Mouse (Mus musculus): ENCODE data around the gene Gm49388. TPM values are rescaled to one million over a fixed set of nuclear protein-coding genes. Genes with fewer than 3 reads are reported as not detected.

Gene Gm49388
- polyA plus RNA-seq, 1 experiment from 2014 or later, result not detected

DNA sequence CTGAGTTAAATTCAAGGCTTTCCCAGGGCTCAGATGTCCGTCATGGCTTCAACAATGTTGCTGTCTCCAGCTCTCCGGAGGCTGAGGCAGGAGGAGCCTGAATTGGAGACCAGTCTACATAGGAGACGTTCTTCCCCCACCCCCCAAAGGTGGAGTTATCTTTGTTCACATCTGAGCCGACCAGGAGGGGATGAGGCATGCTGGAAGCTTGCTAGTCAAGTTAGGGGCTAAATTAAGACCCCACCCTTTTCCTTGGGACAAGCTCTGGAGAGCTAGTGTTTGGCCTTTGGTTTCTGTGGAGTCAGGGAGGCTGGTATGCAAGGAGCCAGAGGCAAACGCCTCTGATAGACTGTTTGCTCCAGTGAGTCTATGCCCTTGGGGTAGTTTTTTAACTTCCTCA lies 32.2 kb upstream of the Gm49388 start:
- H3K36me3 ChIP-seq, result peaks cover 99% of the 10 kb centered on the region
- no peak overlapping the region for H3K4me2 ChIP-seq (replicated peaks)
- no peaks in the 10 kb centered on the region for H3K9me3 ChIP-seq
- peaks cover 12% of the 10 kb centered on the region for H3K4me1 ChIP-seq
- no peak overlapping the region for H3K9ac ChIP-seq
- WGBS, result 70% methylated on average over 5 of the region's 5 CpGs
- ATAC-seq (ENCODE audit: insufficient number of reproducible peaks, insufficient read depth, low FRiP score, low TSS enrichment), result no peak
- no peak overlapping the region for H3K27ac ChIP-seq
- H3K4me3 ChIP-seq, result no peak overlapping the region
- no peaks in the 10 kb centered on the region for H3K27me3 ChIP-seq

DNA sequence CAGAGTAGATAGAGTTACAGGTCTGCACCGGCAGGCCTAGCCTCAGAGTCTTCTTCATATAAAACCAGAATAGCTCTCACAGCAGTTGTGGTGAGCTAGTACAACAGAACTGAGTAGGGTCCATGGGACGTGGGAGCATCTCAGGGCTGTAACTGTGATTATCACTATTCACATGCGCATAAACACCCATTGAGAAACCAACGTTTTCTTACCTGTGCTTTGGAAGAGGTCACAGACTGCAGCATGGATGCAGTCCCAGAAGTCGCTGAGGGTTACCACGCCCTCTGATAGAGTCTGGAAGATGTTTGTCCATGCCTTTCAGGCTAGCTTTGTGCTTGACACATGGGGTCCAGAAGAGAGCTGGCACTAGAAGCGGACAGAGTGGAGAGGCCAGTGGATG lies 31.7 kb upstream of the Gm49388 start:
- H3K4me3 ChIP-seq, result no peak overlapping the region
- H3K4me1 ChIP-seq, result peaks cover 9% of the 10 kb centered on the region; the same call in 1 of the 2 replicates
- H3K9me3 ChIP-seq, result no peaks in the 10 kb centered on the region
- no peak for ATAC-seq (ENCODE audit: insufficient number of reproducible peaks, insufficient read depth, low FRiP score, low TSS enrichment)
- WGBS, result 88% methylated on average over 7 of the region's 7 CpGs
- H3K4me2 ChIP-seq (replicated peaks), result no peak overlapping the region
- no peak overlapping the region; the same call in 1 of the 2 replicates for H3K9ac ChIP-seq
- H3K36me3 ChIP-seq, result peaks cover 99% of the 10 kb centered on the region
- no peak overlapping the region for H3K27ac ChIP-seq
- no peaks in the 10 kb centered on the region for H3K27me3 ChIP-seq

DNA sequence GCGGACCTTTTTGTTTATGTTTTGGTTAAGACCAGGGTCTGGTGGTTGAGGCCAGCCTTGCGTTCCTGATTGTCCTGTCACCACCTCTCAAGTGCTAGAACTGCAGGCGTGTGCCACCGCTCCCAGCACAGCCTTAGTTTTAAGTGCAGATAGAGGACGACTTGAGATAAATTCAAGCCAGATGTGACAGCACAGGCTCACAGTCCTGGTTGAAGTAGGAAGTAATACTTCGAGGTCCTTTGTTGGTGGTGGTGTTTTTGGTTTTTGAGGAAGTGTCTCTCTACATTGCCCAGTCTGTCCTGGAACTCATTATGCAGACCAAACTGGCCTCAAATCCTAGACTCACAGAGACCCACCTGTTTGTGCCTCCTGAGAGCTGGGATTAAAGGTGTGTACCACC lies 25.7 kb upstream of the Gm49388 start:
- Histone ChIP-seq H3K9me3 (no peaks in the 10 kb centered on the region), H3K4me2 (replicated peaks) (no peak overlapping the region), H3K36me3 (peaks cover 81% of the 10 kb centered on the region), H3K9ac (0 out of 2 replicates have a peak overlapping the region, but pooled peaks have one; percentile 1), H3K27ac (peak overlapping the region; percentile 54; the same call in 1 of the 2 replicates), H3K27me3 (no peaks in the 10 kb centered on the region), H3K4me3 (no peak overlapping the region), H3K4me1 (peaks cover 13% of the 10 kb centered on the region)
- 30% methylated on average over 6 of the region's 6 CpGs for WGBS
- no peak for ATAC-seq (ENCODE audit: insufficient number of reproducible peaks, insufficient read depth, low FRiP score, low TSS enrichment)

DNA sequence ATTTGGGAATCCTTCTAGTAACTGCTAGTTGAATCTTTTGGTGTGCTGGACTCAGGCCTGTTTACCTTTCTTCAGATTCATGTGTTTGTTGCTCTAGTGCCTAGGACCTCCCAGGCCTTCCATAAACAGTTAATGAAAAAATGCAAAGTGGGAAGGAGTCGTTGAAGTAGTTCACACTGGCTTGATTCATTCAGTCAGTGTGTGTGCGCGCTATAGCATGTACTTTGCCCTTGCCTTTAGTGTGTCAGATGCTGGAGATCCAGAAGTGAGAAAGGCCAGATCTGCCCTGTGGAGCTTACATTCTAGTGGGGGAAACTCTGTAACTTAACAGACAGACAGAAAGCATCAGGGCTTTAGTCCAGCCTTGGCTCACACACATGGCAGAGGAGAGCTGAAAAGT lies 24.9 kb upstream of the Gm49388 start:
- no peak for ATAC-seq (ENCODE audit: insufficient number of reproducible peaks, insufficient read depth, low FRiP score, low TSS enrichment)
- Histone ChIP-seq H3K9me3 (no peaks in the 10 kb centered on the region), H3K9ac (no peak overlapping the region), H3K27ac (no peak overlapping the region), H3K4me1 (peaks cover 13% of the 10 kb centered on the region), H3K36me3 (peaks cover 81% of the 10 kb centered on the region), H3K27me3 (no peaks in the 10 kb centered on the region), H3K4me3 (no peak overlapping the region), H3K4me2 (replicated peaks) (no peak overlapping the region)
- 85% methylated on average over 3 of the region's 3 CpGs for WGBS

DNA sequence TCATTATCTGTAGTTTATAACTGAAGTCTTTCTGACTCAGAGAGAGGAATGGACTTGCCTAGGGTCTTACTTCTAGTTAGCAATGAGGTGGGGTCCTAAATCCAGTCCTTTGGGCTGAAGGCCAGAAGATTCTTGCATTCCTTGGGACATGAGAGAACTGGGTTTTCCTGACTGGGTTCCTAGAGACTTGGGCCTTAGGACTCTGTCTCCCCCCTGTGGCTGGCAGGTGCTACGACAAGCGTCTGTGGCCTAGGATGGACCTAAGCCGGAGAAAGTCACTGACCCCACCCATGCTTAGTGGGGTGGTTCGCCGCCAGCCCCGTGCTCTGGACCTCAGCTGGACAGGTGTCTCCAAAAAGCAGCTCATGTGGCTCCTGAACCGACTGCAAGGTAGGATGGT lies 24.4 kb upstream of the Gm49388 start:
- ATAC-seq (ENCODE audit: insufficient number of reproducible peaks, insufficient read depth, low FRiP score, low TSS enrichment), result no peak
- no peaks in the 10 kb centered on the region for H3K27me3 ChIP-seq
- peaks cover 11% of the 10 kb centered on the region for H3K4me1 ChIP-seq
- no peak overlapping the region for H3K9ac ChIP-seq
- no peak overlapping the region for H3K27ac ChIP-seq
- H3K9me3 ChIP-seq, result no peaks in the 10 kb centered on the region
- no peak overlapping the region for H3K4me2 ChIP-seq (replicated peaks)
- H3K36me3 ChIP-seq, result peaks cover 81% of the 10 kb centered on the region
- no peak overlapping the region for H3K4me3 ChIP-seq
- WGBS, result 51% methylated on average over 7 of the region's 7 CpGs

DNA sequence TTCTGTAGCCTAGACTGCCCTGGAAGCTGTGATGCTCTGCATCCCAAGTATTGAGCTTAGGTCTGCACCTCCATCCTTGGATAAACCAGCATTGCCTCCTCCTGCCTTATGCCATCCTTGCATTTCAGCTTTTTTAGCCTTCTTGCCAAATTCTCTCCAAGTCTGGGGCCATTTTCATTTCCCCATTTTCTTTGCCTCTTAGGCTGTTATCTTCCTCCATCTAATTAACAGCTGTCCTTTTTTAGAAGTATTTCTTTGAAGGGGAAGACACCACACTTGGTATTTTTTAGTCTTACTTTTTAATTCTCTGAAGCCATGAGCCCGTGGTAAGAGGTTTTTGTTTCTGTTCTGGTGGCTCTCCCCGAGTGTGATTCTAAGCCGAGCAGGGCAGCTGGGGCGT lies 21.8 kb upstream of the Gm49388 start:
- Histone ChIP-seq H3K36me3 (peaks cover 74% of the 10 kb centered on the region), H3K9me3 (no peaks in the 10 kb centered on the region), H3K27ac (no peak overlapping the region), H3K27me3 (no peaks in the 10 kb centered on the region), H3K9ac (no peak overlapping the region), H3K4me3 (no peak overlapping the region), H3K4me2 (replicated peaks) (no peak overlapping the region), H3K4me1 (peaks cover 17% of the 10 kb centered on the region)
- ATAC-seq (ENCODE audit: insufficient number of reproducible peaks, insufficient read depth, low FRiP score, low TSS enrichment), result no peak
- WGBS, result 87% methylated on average over 4 of the region's 4 CpGs

DNA sequence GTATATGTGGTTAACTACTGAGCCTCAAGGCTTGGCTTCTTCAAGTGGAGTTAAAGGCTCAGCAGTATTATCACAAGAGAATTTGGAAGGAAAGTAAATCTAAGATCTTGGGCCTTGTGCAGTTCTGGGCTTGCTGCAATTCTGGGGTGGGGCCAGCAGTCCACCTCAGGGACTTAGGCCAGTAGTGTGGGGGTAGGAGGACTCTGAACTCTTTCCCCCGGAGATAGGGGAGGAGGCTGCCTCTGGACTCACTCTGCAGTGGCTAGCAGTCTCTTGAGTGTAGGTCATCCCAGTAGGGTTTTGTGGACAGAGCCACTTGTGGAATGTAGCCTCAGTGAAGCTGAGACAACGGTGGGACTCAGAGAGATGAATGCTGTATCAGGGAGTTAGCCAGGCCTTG lies 19.7 kb upstream of the Gm49388 start:
- H3K9ac ChIP-seq, result no peak overlapping the region
- no peak overlapping the region for H3K4me2 ChIP-seq (replicated peaks)
- peaks cover 66% of the 10 kb centered on the region for H3K36me3 ChIP-seq
- no peak for ATAC-seq (ENCODE audit: insufficient number of reproducible peaks, insufficient read depth, low FRiP score, low TSS enrichment)
- H3K27ac ChIP-seq, result no peak overlapping the region
- H3K4me3 ChIP-seq, result no peak overlapping the region
- H3K9me3 ChIP-seq, result no peaks in the 10 kb centered on the region
- 84% methylated on average over 2 of the region's 2 CpGs for WGBS
- H3K27me3 ChIP-seq, result no peaks in the 10 kb centered on the region
- peaks cover 17% of the 10 kb centered on the region for H3K4me1 ChIP-seq

DNA sequence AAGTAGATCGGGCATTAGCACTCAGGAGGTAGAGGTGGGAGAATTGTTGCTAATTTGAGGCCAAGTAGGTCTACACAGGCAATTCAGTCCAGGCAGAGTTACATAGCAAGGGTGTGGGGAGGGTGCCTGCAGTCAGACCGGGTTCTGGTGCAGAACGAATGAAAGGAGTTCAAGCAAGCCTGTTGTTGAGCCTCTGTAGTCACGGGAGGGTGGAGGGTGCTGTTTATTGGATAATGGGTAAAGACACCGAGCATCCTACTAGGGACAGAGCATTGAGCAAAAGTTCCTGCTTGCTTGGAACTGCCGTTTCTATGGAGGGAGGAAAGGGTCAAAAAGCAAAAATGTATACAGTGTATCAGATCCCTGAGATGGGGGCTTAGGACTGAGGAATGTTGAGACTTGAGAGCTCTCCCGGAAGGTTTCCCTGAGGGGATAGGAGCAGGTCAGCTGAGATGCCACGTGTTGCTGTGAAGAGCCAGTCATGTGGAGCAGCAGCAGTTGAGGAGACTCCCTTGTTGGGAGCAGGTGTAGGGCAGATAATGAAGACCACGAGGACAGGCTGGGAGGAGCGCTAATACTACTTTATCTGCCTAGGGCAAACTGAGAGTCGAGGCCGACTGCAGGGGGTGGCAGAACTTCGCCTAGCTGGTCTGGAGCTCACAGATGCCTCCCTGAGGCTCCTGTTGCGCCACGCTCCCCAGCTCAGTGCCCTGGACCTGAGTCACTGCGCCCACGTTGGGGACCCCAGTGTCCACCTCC lies 18.4 kb upstream of the Gm49388 start:
- H3K9ac ChIP-seq, result no peak overlapping the region
- H3K9me3 ChIP-seq, result no peaks in the 10 kb centered on the region
- peaks cover 25% of the 10 kb centered on the region for H3K4me1 ChIP-seq
- no peak overlapping the region for H3K27ac ChIP-seq
- 79% methylated on average over 17 of the region's 17 CpGs for WGBS
- peaks cover 56% of the 10 kb centered on the region for H3K36me3 ChIP-seq
- H3K4me2 ChIP-seq (replicated peaks), result no peak overlapping the region
- no peaks in the 10 kb centered on the region for H3K27me3 ChIP-seq
- no peak overlapping the region for H3K4me3 ChIP-seq
- ATAC-seq (ENCODE audit: insufficient number of reproducible peaks, insufficient read depth, low FRiP score, low TSS enrichment), result no peak

DNA sequence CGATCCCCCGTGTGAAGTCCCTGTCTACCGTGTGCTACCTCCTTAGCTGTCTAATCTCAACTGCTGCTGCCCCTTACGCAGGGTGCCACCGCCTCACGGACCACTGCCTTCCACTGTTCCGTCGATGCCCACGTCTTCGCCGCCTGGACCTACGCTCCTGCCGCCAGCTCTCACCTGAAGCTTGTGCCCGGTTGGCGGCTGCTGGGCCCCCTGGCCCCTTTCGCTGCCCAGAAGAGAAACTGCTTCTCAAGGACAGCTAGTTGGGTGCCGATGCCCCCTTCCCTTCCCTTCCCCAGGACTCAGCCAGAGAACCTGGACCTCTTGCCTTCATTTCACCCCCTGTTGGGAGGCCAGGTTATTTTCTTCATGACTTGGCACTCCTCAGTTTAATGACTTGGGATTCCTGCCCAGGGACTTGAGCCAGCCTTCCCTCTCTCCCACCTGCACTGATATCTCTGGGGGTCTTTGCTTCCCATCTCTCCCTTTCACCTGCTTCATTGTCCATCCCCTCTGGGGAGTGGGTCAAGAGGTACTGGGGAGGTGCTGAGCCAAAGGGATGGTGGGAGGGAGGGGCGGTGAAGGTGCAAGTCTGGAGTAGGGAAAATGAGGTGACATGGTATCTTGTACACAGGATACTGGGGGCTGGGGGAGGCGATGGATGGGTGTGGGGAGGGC lies 17.6 kb upstream of the Gm49388 start:
- Histone ChIP-seq H3K4me1 (peaks cover 25% of the 10 kb centered on the region), H3K27me3 (no peaks in the 10 kb centered on the region), H3K4me2 (replicated peaks) (no peak overlapping the region; the same call in 1 of the 2 replicates), H3K9me3 (no peaks in the 10 kb centered on the region), H3K9ac (no peak overlapping the region), H3K27ac (peak overlapping the region; percentile 63), H3K4me3 (no peak overlapping the region), H3K36me3 (peaks cover 50% of the 10 kb centered on the region)
- WGBS, result 90% methylated on average over 19 of the region's 19 CpGs
- ATAC-seq (ENCODE audit: insufficient number of reproducible peaks, insufficient read depth, low FRiP score, low TSS enrichment), result no peak

DNA sequence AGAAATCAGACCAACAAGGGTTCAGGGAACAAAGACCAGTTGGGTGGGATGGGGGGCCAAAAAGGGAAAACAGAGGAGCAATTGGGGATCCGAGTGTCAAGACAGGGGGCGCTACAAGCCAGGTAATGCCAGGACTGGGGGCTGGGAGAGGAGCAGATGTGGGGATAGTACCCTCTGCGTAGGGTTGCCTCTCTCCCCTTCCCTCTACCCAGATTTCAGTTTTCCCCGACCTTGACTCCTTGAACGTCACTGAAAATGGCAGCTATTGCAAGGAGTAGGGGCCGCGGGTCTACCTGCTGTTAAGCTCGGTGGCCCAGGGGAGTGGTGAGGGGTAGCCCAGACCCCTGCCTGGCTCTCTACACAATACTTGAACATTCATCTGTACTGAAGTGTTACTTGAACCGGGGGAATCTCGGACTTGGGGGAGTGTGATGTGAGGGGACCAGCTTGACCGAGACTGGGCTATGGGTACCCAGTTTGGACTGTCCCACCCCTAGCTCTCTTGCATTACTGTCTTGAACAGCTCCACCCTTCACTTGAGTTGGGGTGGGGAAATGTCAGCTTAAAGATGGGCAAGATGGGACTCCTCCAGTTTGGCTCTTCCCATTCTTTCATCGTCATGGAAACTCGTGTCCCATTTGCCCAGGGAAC lies 16.9 kb upstream of the Gm49388 start:
- peak overlapping the region; percentile 88 for H3K4me2 ChIP-seq (replicated peaks)
- peaks cover 45% of the 10 kb centered on the region for H3K36me3 ChIP-seq

DNA sequence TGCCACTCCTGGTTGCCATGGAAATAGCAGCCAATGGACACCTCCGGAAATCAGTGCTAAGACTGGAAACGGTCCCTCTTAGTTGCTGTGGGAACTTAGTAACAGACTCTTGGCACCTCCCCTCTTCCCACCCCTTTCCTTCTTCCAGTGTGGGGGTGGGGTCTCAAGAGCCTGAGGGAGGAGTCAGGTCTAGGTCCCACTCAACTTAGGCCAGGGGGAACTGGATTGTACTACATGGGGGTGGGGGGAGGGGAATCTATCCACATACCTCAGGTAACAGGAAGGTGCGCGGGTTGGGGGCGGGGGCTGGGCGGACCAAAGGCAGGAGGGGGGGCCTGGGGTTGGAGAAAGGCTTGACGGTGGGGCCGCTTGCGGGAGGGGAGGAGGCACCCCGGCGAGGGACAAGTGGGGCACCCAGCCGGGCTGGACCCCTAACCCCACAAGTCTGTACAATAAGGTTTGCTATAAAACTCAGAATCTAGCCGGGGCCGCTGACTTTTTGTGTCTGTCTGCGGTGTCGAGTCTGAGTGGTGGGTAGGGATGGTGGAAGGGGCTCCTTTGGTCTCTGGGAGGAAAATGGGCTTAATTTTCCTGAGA lies 16.3 kb upstream of the Gm49388 start:
- WGBS, result 1% methylated on average over 16 of the region's 16 CpGs
- Histone ChIP-seq H3K27ac (peak overlapping the region; percentile 93), H3K9ac (peak overlapping the region; percentile 80)

More for the DNA sequence above, 16.9 kb upstream of the Gm49388 start:
- Histone ChIP-seq H3K4me3 (peak overlapping the region; percentile 64; the same call in 1 of the 2 replicates), H3K9me3 (no peaks in the 10 kb centered on the region), H3K4me1 (peaks cover 25% of the 10 kb centered on the region), H3K9ac (no peak overlapping the region), H3K27ac (peak overlapping the region; percentile 63), H3K27me3 (no peaks in the 10 kb centered on the region)
- ATAC-seq (ENCODE audit: insufficient number of reproducible peaks, insufficient read depth, low FRiP score, low TSS enrichment), result peak; percentile 43
- WGBS, result 46% methylated on average over 13 of the region's 13 CpGs

More for the DNA sequence above, 16.3 kb upstream of the Gm49388 start:
- Histone ChIP-seq H3K27me3 (no peaks in the 10 kb centered on the region), H3K4me1 (peaks cover 25% of the 10 kb centered on the region), H3K4me3 (peak overlapping the region; percentile 64), H3K36me3 (peaks cover 39% of the 10 kb centered on the region), H3K4me2 (replicated peaks) (peak overlapping the region; percentile 88), H3K9me3 (no peaks in the 10 kb centered on the region)
- ATAC-seq (ENCODE audit: insufficient number of reproducible peaks, insufficient read depth, low FRiP score, low TSS enrichment), result peak; percentile 80

Measured in embryonic facial prominence, embryonic 12.5 days (tissue).